Mouse (Mus musculus): ENCODE measurements around the gene Syne1. TPM values are rescaled to one million over a fixed set of nuclear protein-coding genes. Genes with fewer than 3 reads are reported as not detected.

Gene Syne1
- total and polyA plus RNA-seq, 2 experiments from 2014 or later = 25.9 to 71.2 TPM

GRCm38 (mm10) chr10:5453830-5454229 lies 97.5 kb downstream of the Syne1 start:
- no peak overlapping the region for H3K27ac ChIP-seq (ENCODE audit: low read depth)
- no peaks in the 10 kb centered on the region for H3K36me3 ChIP-seq (replicated peaks; ENCODE audit: control insufficient read depth, insufficient read depth, low read length)
- no peak overlapping the region for H3K4me3 ChIP-seq (ENCODE audit: low read depth, low read length)
- DNase-seq (ENCODE audit: low spot score) (no peak), ATAC-seq (ENCODE audit: insufficient read depth, low read depth) (no peak)
- H3K9me3 ChIP-seq (replicated peaks; ENCODE audit: control insufficient read depth, low read length) = no peaks in the 10 kb centered on the region
- TF ChIP-seq CTCF (IDR thresholded peaks at IDR 0.05; ENCODE audit: low read depth) = no peak
- no peak for TF ChIP-seq EP300 (IDR thresholded peaks at IDR 0.05; ENCODE audit: low read depth)
- H3K4me2 ChIP-seq (ENCODE audit: low read depth, low read length) = no peak overlapping the region
- no peaks in the 10 kb centered on the region for H3K27me3 ChIP-seq (ENCODE audit: control insufficient read depth, insufficient read depth, low read length)
- H3K4me1 ChIP-seq (ENCODE audit: control insufficient read depth, insufficient read depth) = no peaks in the 10 kb centered on the region
- no peak overlapping the region for H3K9ac ChIP-seq (replicated peaks; ENCODE audit: low read depth, low read length)

- 82% methylated on average over 2 of the region's 2 CpGs for WGBS
- no peak for ATAC-seq (ENCODE audit: insufficient read depth, low read depth)
- Histone ChIP-seq H3K27me3 (ENCODE audit: control insufficient read depth, insufficient read depth, low read length) (no peaks in the 10 kb centered on the region), H3K4me1 (ENCODE audit: control insufficient read depth, insufficient read depth) (no peaks in the 10 kb centered on the region), H3K4me2 (ENCODE audit: low read depth, low read length) (no peak overlapping the region), H3K9me3 (replicated peaks; ENCODE audit: control insufficient read depth, low read length) (no peaks in the 10 kb centered on the region), H3K27ac (ENCODE audit: low read depth) (no peak overlapping the region), H3K36me3 (replicated peaks; ENCODE audit: control insufficient read depth, insufficient read depth, low read length) (no peaks in the 10 kb centered on the region), H3K4me3 (ENCODE audit: low read depth, low read length) (no peak overlapping the region), H3K9ac (replicated peaks; ENCODE audit: low read depth, low read length) (no peak overlapping the region)
- no peak for DNase-seq (ENCODE audit: low spot score)
- TF ChIP-seq EP300 (IDR thresholded peaks at IDR 0.05; ENCODE audit: low read depth) (no peak), CTCF (IDR thresholded peaks at IDR 0.05; ENCODE audit: low read depth) (no peak)
Observed at GRCm38 (mm10) chr10:5449944-5450343, 101.3 kb downstream of the Syne1 start.

- Histone ChIP-seq H3K36me3 (replicated peaks; ENCODE audit: control insufficient read depth, insufficient read depth, low read length) (no peaks in the 10 kb centered on the region), H3K27me3 (ENCODE audit: control insufficient read depth, insufficient read depth, low read length) (no peaks in the 10 kb centered on the region), H3K4me1 (ENCODE audit: control insufficient read depth, insufficient read depth) (no peaks in the 10 kb centered on the region), H3K4me2 (ENCODE audit: low read depth, low read length) (no peak overlapping the region), H3K9me3 (replicated peaks; ENCODE audit: control insufficient read depth, low read length) (no peaks in the 10 kb centered on the region), H3K27ac (ENCODE audit: low read depth) (no peak overlapping the region), H3K4me3 (ENCODE audit: low read depth, low read length) (no peak overlapping the region), H3K9ac (replicated peaks; ENCODE audit: low read depth, low read length) (no peak overlapping the region)
- 70% methylated on average over 4 of the region's 4 CpGs for WGBS
- ATAC-seq (ENCODE audit: insufficient read depth, low read depth) (no peak), DNase-seq (ENCODE audit: low spot score) (no peak)
- no peak for TF ChIP-seq CTCF (IDR thresholded peaks at IDR 0.05; ENCODE audit: low read depth)
- TF ChIP-seq EP300 (IDR thresholded peaks at IDR 0.05; ENCODE audit: low read depth) = no peak
Observed at GRCm38 (mm10) chr10:5447950-5448716, 103.1 kb downstream of the Syne1 start.

GRCm38 (mm10) chr10:5445313-5445712 lies 106.0 kb downstream of the Syne1 start:
- no peak overlapping the region for H3K4me2 ChIP-seq (ENCODE audit: low read depth, low read length)
- no peak overlapping the region for H3K4me3 ChIP-seq (ENCODE audit: low read depth, low read length)
- H3K9ac ChIP-seq (replicated peaks; ENCODE audit: low read depth, low read length) = no peak overlapping the region
- H3K4me1 ChIP-seq (ENCODE audit: control insufficient read depth, insufficient read depth) = no peaks in the 10 kb centered on the region
- H3K9me3 ChIP-seq (replicated peaks; ENCODE audit: control insufficient read depth, low read length) = no peaks in the 10 kb centered on the region
- no peaks in the 10 kb centered on the region for H3K36me3 ChIP-seq (replicated peaks; ENCODE audit: control insufficient read depth, insufficient read depth, low read length)
- DNase-seq (ENCODE audit: low spot score) (no peak), ATAC-seq (ENCODE audit: insufficient read depth, low read depth) (no peak)
- 92% methylated on average over 3 of the region's 3 CpGs for WGBS
- no peaks in the 10 kb centered on the region for H3K27me3 ChIP-seq (ENCODE audit: control insufficient read depth, insufficient read depth, low read length)
- no peak overlapping the region for H3K27ac ChIP-seq (ENCODE audit: low read depth)
- TF ChIP-seq CTCF (IDR thresholded peaks at IDR 0.05; ENCODE audit: low read depth) (no peak), EP300 (IDR thresholded peaks at IDR 0.05; ENCODE audit: low read depth) (no peak)

- WGBS = 83% methylated on average over 2 of the region's 2 CpGs
- no peaks in the 10 kb centered on the region for H3K4me1 ChIP-seq (ENCODE audit: control insufficient read depth, insufficient read depth)
- no peak for ATAC-seq (ENCODE audit: insufficient read depth, low read depth)
- H3K27ac ChIP-seq (ENCODE audit: low read depth) = no peak overlapping the region
- DNase-seq (ENCODE audit: low spot score) = no peak
- no peaks in the 10 kb centered on the region for H3K9me3 ChIP-seq (replicated peaks; ENCODE audit: control insufficient read depth, low read length)
- no peak overlapping the region for H3K4me2 ChIP-seq (ENCODE audit: low read depth, low read length)
- H3K4me3 ChIP-seq (ENCODE audit: low read depth, low read length) = no peak overlapping the region
- H3K9ac ChIP-seq (replicated peaks; ENCODE audit: low read depth, low read length) = no peak overlapping the region
- TF ChIP-seq CTCF (IDR thresholded peaks at IDR 0.05; ENCODE audit: low read depth) (no peak), EP300 (IDR thresholded peaks at IDR 0.05; ENCODE audit: low read depth) (no peak)
- no peaks in the 10 kb centered on the region for H3K36me3 ChIP-seq (replicated peaks; ENCODE audit: control insufficient read depth, insufficient read depth, low read length)
- no peaks in the 10 kb centered on the region for H3K27me3 ChIP-seq (ENCODE audit: control insufficient read depth, insufficient read depth, low read length)
Observed at GRCm38 (mm10) chr10:5443020-5443419, 108.3 kb downstream of the Syne1 start.

Data from heart, postnatal 0 days (tissue).